Mouse (Mus musculus): ENCODE data around the gene Ccdc142.
A peak's percentile ranks its signal among the peaks of the same experiment; 100 is the strongest.

Gene Ccdc142

GRCm38 (mm10) chr6:83140044-83140443 lies 38.6 kb downstream of the Ccdc142 start:
- DNase-seq (ENCODE audit: low spot score): peak; percentile 81

DNA sequence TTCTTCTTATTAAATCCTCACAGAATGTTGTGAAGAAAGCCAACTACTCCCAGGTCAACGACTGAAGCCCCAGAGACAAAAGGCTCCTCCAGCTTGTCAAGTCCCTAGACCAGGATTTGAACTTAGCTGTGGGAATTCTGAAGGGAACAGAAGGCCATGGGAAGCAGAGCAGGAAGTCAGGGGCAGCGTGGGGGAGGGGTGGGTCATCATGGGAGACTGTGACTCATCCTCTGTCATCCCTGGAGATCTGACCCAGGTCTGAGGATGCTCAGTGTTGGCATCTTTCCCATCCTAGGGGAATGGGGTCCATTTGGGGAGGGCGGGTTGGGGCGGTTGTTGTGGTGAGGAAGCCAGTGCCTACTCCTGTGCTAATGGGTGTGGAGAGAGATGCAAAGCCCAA lies 40.2 kb downstream of the Ccdc142 start:
- DNase-seq (ENCODE audit: low spot score): peak; percentile 83

- peak; percentile 87 for DNase-seq (ENCODE audit: low spot score)
Observed at GRCm38 (mm10) chr6:83142211-83142731, 40.9 kb downstream of the Ccdc142 start.

DNA sequence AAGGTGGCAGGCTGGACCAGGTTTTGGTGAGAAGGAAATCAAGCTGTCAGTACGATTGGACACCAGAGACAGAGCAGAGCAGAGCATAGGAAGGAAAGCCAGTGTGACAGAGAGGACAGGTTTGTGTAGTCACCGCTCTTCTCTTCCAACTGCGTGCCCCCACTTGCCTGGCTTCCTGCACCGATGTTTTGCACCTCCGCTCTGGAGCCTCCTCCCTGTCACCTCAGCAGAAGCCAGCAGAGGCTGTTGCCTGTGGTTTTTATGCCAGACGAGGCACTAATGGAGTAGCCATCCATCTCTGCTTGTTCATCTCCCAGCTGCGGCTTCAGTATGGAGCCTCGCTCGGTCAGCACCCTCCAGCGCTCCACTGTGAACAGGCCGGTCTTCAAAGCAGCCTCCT lies 41.5 kb downstream of the Ccdc142 start:
- DNase-seq (ENCODE audit: low spot score): peak; percentile 36

- DNase-seq (ENCODE audit: low spot score): peak; percentile 32
Observed at GRCm38 (mm10) chr6:83145209-83145608, 43.8 kb downstream of the Ccdc142 start.

DNA sequence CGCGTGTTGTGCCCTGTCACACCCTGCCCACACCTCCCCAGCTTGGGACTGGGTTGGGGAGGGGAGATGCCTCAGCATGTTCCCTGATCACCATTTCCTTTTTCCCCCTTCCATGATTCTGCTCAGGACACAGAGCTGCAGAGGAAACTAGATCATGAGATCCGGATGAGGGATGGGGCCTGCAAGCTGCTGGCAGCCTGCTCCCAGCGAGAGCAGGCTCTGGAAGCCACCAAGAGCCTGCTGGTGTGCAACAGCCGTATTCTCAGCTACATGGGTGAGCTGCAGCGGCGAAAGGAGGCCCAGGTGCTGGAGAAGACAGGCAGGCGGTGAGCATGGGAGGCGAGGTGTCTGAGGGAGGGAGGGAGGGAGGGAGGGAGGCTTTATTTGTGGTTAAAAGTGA lies 44.4 kb downstream of the Ccdc142 start:
- DNase-seq (ENCODE audit: low spot score): no peak

GRCm38 (mm10) chr6:83147280-83147679 lies 45.9 kb downstream of the Ccdc142 start:
- no peak for DNase-seq (ENCODE audit: low spot score)

GRCm38 (mm10) chr6:83151721-83152120 lies 50.3 kb downstream of the Ccdc142 start:
- DNase-seq (ENCODE audit: low spot score): no peak

- no peak for DNase-seq (ENCODE audit: low spot score)
Observed at GRCm38 (mm10) chr6:83153038-83153437, 51.6 kb downstream of the Ccdc142 start.

DNA sequence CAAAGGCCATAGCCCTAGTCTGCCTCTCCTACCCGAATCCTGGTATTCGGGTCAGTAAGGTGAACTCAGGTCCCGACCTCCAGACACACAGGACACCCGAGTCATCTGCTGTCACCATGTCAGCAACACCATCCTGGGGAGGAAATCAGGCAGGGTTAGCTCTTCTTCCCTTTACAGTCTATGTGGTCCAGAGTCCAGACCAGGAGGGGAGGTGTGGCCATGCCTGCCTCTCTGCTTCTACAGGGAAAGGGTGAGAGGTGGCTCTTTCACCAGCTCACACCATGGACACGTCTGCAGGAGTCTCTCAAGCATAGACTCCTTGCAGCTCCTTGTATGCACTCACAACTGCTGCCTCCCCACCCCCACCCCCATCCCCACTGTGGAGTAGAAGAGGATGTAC lies 52.1 kb downstream of the Ccdc142 start:
- DNase-seq (ENCODE audit: low spot score): no peak

DNA sequence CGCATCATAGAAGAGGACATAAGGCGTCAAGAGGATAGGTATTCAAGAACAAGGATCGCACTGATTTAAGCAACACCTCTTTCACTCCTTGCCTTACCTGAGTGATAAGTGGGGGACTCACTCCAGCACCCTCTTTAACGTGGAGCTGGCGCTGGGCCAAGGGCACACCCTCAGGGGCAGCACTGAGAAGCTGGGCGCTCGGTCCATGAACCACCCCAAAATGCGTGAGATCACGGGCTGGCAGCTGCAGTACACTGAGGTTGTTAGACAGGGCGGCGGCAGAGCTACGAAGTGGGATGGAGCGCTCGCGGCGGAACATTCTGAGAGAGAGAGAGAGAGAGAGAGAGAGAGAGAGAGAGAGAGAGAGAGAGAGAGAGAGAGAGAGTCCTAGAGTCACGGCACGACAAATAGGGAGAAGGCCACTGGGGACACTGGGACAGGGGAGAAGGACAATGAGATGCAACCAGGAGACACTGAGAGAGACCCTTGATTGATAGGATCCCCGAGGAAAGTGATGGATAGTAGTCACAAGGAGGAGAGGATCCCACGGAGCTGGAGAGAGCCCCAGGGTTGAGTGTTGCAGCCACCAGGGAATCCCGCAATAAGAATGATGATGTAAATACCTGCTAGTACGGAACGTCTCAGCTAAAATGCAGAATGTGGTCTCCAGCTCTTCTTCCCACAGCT lies 54.3 kb downstream of the Ccdc142 start:
- peak; percentile 57 for DNase-seq (ENCODE audit: low spot score)

DNA sequence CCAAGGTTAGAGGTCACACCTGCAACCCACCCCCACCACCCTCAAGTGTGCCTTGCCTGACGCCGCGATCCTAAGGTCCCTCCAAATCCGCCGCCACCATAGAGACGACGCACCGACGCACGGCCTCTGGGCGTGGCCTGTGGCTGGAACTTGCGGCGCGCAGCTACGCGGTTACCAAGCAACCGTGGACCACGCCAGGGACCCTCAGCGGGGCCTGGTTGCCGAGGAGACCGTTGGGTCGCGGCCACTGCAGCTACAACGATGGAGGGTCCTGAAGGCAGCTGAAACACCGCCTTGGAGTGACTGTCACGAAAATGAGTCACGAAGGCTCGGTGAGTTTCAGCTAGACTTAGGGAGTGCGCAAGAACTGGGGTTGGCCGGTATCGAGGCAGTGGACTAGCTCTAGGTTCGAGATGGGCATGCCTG lies 54.9 kb downstream of the Ccdc142 start, which contains the start of the genes Wdr54 and 1700003E16Rik:
Wdr54 (minus strand) TSS at position 139 of the 426 bp plus-strand sequence.
1700003E16Rik (plus strand) TSS at position 146 of the 426 bp plus-strand sequence.
- DNase-seq (ENCODE audit: low spot score): peak; percentile 86

Data from MN1 (cell line).